8 mouse cellular contexts compared by ENCODE assay signal in genomic region chr2:92058936-92059335, GRCm38 (mm10). TPM values are rescaled to one million over a fixed set of nuclear protein-coding genes. Genes with fewer than 3 reads are reported as not detected.
DNase-seq lines count a peak whose midpoint lies in the region; ATAC-seq and TF ChIP-seq lines count a peak whose summit lies in the region.

No protein-coding gene starts in this region.

- no peak for ATAC-seq in embryonic facial prominence, embryonic 11.5 days (replicated peaks; ENCODE audit: insufficient number of reproducible peaks, low FRiP score, low TSS enrichment, low read depth)
- no peak for ATAC-seq in hindbrain, embryonic 16.5 days

- H3K9me3 ChIP-seq in embryonic facial prominence, embryonic 11.5 days (replicated peaks; ENCODE audit: control insufficient read depth, low read length): no peaks in the 10 kb centered on the region
- H3K9me3 ChIP-seq in hindbrain, embryonic 16.5 days (ENCODE audit: control insufficient read depth, low read length): no peaks in the 10 kb centered on the region

- TF ChIP-seq CTCF in lung, adult 2 months (IDR thresholded peaks at IDR 0.05; ENCODE audit: insufficient read depth, low read length): no peak

- peaks cover 25% of the 10 kb centered on the region for H3K27me3 ChIP-seq in embryonic facial prominence, embryonic 11.5 days (ENCODE audit: control insufficient read depth, insufficient read depth, low read length)
- H3K27me3 ChIP-seq in hindbrain, embryonic 16.5 days (replicated peaks; ENCODE audit: control insufficient read depth, insufficient read depth, low read length): no peaks in the 10 kb centered on the region

- H3K4me3 ChIP-seq in lung, adult 2 months (replicated peaks; ENCODE audit: extremely low read depth, low read depth, low read length): peak overlapping the region; percentile 59
- peak overlapping the region; percentile 61 for H3K4me3 ChIP-seq in embryonic facial prominence, embryonic 11.5 days (ENCODE audit: low read depth, low read length)
- peak overlapping the region; percentile 75 for H3K4me3 ChIP-seq in hindbrain, embryonic 16.5 days (ENCODE audit: low read length)

- DNase-seq in lung, adult 2 months: no peak
- DNase-seq in lung, postnatal 36 days: no peak
- no peak for DNase-seq in embryonic facial prominence, embryonic 11.5 days (ENCODE audit: low spot score)
- peak; percentile 48 for DNase-seq in naive thymus-derived CD4-positive, alpha-beta T cell, adult 2 months (ENCODE audit: low read depth)
- DNase-seq in adrenal gland, postnatal 10 days: no peak
- no peak for DNase-seq in kidney, postnatal 4 days
- DNase-seq in urinary bladder, postnatal 25 days (ENCODE audit: low spot score): no peak

- H3K4me1 ChIP-seq in lung, adult 2 months (ENCODE audit: control insufficient read depth, insufficient read depth, low read length): peaks cover 9% of the 10 kb centered on the region; the same call in 1 of the 2 replicates
- H3K4me1 ChIP-seq in embryonic facial prominence, embryonic 11.5 days (ENCODE audit: control insufficient read depth, insufficient read depth, low read length): no peaks in the 10 kb centered on the region; the same call in 1 of the 2 replicates
- H3K4me1 ChIP-seq in hindbrain, embryonic 16.5 days (ENCODE audit: control insufficient read depth, insufficient read depth, low read depth, low read length): peaks cover 4% of the 10 kb centered on the region; the same call in 1 of the 2 replicates

- WGBS in lung, adult 2 months: 3% methylated on average over 11 of the region's 11 CpGs
- WGBS in embryonic facial prominence, embryonic 11.5 days: 4% methylated on average over 11 of the region's 11 CpGs
- 0% methylated on average over 11 of the region's 11 CpGs for WGBS in hindbrain, embryonic 16.5 days

- H3K36me3 ChIP-seq in embryonic facial prominence, embryonic 11.5 days (replicated peaks; ENCODE audit: control insufficient read depth, insufficient read depth, low read depth, low read length): no peaks in the 10 kb centered on the region
- no peaks in the 10 kb centered on the region for H3K36me3 ChIP-seq in hindbrain, embryonic 16.5 days (ENCODE audit: control insufficient read depth, insufficient read depth, low read length)

- H3K9ac ChIP-seq in embryonic facial prominence, embryonic 11.5 days (replicated peaks; ENCODE audit: low read length): no peak overlapping the region
- H3K9ac ChIP-seq in hindbrain, embryonic 16.5 days (ENCODE audit: low read depth, low read length): peak overlapping the region; percentile 90

- no peak overlapping the region for H3K27ac ChIP-seq in embryonic facial prominence, embryonic 11.5 days (replicated peaks; ENCODE audit: low read depth, low read length)
- H3K27ac ChIP-seq in hindbrain, embryonic 16.5 days (ENCODE audit: low read depth, low read length): peak overlapping the region; percentile 93

- TF ChIP-seq POLR2A in lung, adult 2 months (IDR thresholded peaks at IDR 0.05; ENCODE audit: borderline replicate concordance, extremely low read depth, low read depth, low read length): no peak

- peak overlapping the region; percentile 99 for H3K4me2 ChIP-seq in embryonic facial prominence, embryonic 11.5 days (ENCODE audit: low read depth, low read length)
- H3K4me2 ChIP-seq in hindbrain, embryonic 16.5 days (ENCODE audit: low read length): peak overlapping the region; percentile 86

RNA-seq across cellular contexts. Expression of gene Phf21a, which starts 34.0 kb away (rescaled TPM):
- polyA plus RNA-seq in lung, adult 2 months (2012; rRNA removed): 42.4 and 49.9 TPM in 2 replicates
- polyA plus RNA-seq in embryonic facial prominence, embryonic 11.5 days (2014; fragmentation: Nextera tagmentation; extraction: Ambion mirVana): 35.8 and 41.8 TPM in 2 replicates
- polyA plus RNA-seq in hindbrain, embryonic 16.5 days (2015; fragmentation: Nextera tagmentation; extraction: Ambion mirVana): 30.6 and 34.9 TPM in 2 replicates
- 10 to 100 TPM; 54.6 to 82.5 TPM for total RNA-seq in adrenal gland, postnatal 10 days (2021)

RNA-seq across cellular contexts. Expression of gene Creb3l1, which starts 34.6 kb away (rescaled TPM):
- 11.6 and 15.0 TPM in 2 replicates for polyA plus RNA-seq in lung, adult 2 months (2012; rRNA removed)
- 1.2 and 1.5 TPM in 2 replicates for polyA plus RNA-seq in embryonic facial prominence, embryonic 11.5 days (2014; fragmentation: Nextera tagmentation; extraction: Ambion mirVana)
- polyA plus RNA-seq in hindbrain, embryonic 16.5 days (2015; fragmentation: Nextera tagmentation; extraction: Ambion mirVana): 2.7 and 4.0 TPM in 2 replicates
- 10 to 100 TPM; 11.7 to 16.7 TPM for total RNA-seq in adrenal gland, postnatal 10 days (2021)
